Mouse (Mus musculus): Measurements from ENCODE around the gene Hecw2.

DNA sequence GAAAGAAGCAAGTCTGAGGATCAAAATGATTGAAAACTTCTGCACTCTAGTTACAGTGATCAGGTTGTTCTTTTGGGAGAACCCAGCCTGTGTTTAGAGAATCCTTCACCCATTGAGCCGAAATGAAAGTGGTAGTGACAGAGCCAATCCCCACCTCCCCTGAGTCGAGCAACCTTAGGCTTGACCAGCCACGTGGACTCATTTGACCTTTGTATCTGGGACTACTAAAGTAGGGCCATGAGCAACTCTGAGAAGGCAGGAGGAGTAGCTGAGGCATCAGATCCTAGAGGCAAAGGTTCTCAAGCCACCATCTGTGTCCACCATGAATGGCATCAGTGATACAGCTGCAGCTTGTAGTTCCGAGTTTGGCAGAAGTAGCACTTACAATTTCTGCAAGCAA is 399.4 kb downstream of the Hecw2 start:
- TF ChIP-seq CTCF (conservative IDR thresholded peaks at IDR 0.05; ENCODE audit: insufficient read depth, insufficient read length, low read depth, low read length) (no peak), POLR2A (IDR thresholded peaks at IDR 0.05; ENCODE audit: low read depth, low read length) (no peak)

Data from kidney, adult 2 months (tissue).